Mouse (Mus musculus) adipocyte (in vitro differentiated cells): ENCODE results near the gene Hist1h2be.

ENCODE experiments used
- DNase-seq: peaks from one replicate; pipeline ENCODE4 v3.0.0-alpha.2; 2016; ENCODE audit warnings: low spot score

Hist1h2be gene

DNA sequence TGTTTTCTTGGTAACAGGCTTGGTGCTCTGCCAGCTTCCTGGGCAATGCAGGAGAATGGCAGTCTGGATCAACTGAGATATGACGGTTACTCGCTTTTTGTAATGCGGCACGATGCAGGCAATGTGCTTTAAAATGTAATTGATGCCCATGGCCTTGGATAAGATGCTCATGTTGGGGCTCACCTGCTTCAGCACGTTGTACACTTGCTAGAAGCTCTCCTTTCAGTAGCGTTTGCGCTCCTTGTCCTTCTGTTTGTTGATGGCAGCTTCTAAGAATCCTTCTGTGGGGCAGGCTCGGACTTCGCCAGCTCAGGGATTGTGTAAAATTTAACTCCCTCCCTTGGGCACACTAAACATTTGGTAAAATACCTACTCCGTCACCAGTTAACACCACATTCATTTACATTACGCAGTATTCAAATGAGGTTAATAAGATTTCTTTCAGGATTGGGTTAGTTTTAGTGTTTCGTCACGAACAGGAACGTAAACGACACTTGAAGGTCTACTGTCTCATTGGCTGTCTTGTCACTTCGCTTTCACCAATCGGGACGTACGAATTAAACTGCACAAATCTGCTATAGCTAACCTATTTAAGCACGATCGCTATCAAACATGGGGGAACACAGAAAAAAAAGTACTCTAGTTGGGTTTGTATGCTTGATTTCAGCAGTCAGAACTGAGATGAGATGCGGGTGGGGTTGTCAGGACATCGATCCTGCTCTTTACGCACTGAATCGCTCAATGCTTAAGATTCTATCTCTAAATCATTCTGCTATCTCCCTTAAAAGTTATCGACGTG lies at the start of gene Hist1h2be:
Hist1h2be (minus strand) TSS at position 392 of the 799 bp plus-strand sequence.
- peak; percentile 93 for DNase-seq

DNA sequence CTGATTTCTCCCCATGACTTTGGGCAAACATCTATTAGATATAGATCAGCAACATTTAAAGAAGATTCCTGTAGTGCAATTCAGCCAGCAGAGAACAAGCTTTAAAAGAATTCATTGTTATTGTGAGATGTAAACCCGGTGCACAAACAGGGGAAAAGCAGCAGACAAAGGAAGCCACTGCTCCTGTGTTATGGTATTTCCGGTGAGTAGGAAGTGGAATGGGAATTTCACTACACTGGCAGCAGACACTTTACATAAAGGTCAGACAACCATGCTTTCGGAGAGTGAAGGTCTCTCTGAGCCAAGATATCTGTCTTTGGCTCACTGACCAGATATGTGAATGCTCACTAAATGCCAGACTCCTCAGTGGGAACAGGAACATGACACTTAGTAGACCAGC lies 41.6 kb upstream of the Hist1h2be start:
- no peak for DNase-seq

GRCm38 (mm10) chr13:23659636-23660366 lies 38.9 kb upstream of the Hist1h2be start:
- no peak for DNase-seq

DNA sequence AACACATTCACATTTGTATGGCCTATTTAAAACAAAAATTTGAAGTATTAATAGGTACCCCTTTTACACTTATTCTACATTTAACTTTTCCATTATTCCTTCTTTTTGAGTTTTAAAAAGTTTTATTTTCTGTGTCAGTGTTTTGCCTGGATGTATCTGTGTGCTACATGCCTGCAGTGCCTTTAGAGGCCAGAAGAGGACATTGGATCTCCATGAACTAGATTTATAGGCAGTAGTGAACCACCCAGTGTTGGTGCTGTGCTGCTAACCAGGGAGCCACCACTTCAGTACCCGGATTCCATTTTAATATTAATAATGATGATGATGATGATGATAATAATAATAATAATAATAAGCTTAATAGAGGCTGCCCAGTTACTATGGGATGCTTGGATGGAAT lies 9.7 kb upstream of the Hist1h2be start:
- DNase-seq = peak; percentile 16

DNA sequence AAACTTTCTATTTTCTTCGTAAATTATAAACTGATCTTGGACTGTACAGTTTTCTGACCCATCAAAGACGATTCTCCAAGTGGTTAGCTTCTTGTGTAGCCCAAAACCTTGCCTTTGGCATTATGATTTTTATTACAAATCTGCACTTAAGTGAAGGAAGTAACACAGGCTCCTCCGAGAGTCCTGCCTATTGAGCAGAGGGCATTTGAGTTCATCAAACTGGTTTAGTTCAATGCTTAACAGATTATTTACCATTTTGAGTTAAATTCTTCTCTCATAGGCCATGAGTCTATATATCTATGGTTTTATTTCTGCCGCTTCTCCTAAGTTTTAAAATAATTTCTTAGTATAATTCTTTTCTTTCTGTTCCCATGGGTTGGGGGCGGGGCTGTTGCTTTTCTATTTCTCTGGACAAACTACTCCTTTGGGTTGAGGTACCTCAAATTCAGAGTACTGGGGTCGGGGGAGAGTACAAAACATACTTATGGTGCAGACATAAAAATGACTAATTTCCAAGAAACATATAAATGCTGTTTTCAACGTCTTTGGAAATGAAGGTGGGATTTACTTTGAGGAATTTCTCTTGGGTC lies 2.0 kb upstream of the Hist1h2be start:
- peak; percentile 54 for DNase-seq

- DNase-seq = peak; percentile 87
Measured at GRCm38 (mm10) chr13:23622175-23622671, 1.3 kb upstream of the Hist1h2be start, which contains the start of gene Hist1h1e. TSS of gene Hist1h1e (minus strand) at chr13:23622558.

DNA sequence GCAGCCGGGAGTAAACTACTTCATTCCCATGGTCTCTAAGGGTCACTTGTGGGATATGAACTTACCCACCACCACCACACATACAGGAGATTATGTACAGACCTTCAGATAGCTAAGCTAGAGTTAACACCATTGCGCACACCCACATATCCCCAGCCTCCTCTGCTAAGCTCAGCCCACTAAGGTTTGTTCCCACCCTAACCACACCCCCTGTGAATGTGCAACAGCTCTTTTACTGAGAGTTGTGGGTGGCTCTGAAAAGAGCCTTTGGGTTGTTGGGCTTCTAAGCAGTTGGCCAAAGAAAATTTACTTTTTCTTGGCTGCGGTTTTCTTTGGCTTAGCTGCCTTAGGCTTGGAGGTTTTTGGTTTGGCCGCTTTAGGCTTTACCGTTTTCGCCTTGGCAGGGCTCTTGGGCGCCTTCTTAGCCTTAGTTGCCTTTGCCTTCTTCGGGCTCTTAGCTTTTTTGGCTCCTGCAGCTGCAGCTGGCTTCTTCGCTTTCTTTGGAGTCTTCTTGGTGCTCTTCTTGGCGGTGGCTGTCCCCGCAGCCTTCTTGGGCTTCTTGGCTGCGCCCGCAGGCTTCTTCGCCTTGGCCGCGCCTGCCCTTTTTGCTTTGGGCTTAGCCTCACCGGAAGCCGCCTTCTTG lies 729 bp upstream of the Hist1h2be start:
- peak; percentile 85 for DNase-seq

DNA sequence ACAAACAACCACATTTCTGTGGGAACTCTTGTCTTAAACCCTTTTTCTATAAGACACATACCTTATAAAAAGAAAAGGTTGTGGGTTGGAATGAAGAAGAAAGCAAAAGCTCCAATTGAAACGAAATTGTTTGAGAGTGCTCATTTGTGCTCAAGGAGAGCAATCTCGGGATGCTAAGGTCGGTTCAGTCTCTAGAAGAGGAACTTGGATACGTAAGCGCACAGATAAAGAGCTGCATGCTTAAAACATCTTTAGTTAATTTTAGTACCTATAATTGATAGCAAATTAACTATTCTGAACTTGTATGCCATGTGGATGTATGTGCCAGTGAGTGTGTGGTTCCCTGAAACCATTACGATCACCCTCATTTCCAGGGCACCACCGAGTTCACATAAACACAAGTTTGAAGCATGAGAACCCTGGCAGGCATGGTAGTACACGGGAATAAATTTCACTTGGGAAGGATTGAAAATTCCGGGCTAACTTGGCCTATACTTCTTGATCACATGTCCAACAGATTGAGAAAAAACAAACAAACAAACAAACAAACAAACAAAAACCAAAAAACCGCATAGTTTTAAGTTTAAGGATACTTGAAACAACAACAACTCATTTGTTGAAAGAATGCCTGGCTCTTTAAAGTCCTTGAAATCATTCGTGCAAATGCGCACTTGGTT lies 730 bp downstream of the Hist1h2be start:
- no peak for DNase-seq

GRCm38 (mm10) chr13:23611638-23612037 lies 9.3 kb downstream of the Hist1h2be start:
- no peak for DNase-seq

DNA sequence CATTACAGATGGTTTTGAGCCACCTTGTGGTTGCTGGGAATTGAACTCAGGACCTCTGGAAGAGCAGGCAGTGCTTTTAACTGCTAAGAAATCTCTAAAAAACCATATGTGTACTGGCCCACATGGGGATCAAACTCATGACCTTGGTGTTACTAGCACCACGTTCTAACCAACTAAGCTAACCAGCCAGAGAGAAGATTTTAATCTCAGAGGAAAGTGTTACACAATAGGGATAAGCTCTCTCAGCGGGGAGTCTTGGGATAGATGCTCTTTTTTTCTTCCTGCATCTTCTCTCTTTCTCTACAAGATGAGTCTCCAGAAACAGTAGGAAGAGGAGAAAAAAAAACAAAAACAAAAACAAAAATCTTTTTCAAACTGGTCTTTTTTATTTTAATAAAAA lies 10.5 kb downstream of the Hist1h2be start:
- DNase-seq = no peak

DNA sequence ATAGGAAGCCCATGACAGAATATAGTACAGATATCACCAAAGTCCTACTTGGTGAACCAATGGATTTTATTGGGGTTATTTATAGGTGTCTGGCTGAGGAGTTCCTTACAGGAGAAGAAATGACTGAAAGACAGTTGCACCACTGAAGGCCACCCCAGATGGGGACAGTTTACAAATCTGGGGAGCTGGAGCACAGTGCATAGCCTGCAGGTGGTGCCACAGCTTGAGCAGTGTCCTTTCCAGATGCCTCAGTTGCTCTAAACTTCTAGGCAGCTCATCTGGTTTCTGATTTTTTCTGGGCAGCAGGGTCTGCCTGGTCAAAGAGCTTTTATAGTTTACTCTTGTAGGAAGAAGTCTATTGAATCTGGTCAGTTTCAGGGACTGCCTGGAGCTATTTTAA lies 11.1 kb downstream of the Hist1h2be start:
- DNase-seq = no peak

DNA sequence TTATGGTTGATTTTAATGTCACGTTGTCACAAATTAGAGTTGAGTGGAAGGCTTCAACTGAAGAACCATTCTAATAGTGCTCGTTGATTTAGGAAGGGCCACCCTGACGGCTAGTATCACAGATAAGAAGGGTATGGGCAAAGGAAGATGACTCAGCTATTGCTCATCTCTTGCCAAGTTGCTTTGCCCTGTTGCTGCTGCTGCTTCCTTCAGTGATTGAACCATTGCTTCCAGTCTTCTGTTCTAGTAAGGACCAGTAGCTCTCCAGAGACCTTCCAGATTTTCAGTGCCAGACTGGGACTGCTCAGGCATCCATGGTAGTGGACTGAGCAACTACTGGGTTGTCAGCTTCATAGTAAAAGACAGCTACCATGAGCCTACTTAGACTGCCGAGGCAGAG lies 11.7 kb downstream of the Hist1h2be start:
- DNase-seq = no peak

DNA sequence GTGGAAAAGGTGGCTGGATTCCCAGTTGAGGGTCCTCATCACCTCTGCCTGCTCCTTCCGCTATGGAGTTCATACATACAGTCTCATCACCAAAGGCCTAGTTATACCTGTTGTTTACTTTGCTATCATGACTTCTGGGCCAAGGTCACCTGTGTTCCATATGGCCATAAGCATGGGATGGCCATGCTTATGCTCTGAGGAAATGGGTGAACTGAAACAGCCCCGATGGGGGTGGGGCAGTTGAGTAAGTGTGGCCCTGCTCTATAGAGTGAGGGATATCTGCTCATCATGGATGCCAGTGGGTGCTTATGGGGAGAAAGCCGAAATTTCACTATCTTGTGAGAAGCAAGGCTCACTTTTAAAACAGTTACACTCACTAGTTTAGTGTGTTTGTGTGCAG lies 15.9 kb downstream of the Hist1h2be start:
- DNase-seq = no peak

DNA sequence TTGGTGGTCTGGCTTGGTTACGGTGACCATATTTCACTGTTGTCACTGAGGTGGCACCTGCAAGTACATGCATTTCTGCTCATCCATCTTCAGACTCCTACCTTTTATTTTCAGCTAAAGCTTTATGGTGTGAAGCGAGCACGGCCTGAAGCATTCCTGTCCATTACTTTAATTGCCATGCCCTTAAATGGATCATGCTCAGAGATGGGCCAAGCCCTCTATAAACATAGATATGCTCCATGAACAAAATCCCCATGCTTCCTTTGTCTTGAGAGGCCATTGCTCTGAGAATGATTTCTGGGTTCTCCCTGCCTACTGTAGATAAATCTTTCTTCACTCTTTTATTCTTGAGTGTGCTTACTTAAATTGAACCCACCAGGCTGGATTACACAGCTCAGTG lies 16.5 kb downstream of the Hist1h2be start:
- no peak for DNase-seq

- DNase-seq = no peak
Measured at GRCm38 (mm10) chr13:23603182-23603699, 17.7 kb downstream of the Hist1h2be start.

- DNase-seq = peak; percentile 89
Measured at GRCm38 (mm10) chr13:23597957-23598356, 23.0 kb downstream of the Hist1h2be start.

DNA sequence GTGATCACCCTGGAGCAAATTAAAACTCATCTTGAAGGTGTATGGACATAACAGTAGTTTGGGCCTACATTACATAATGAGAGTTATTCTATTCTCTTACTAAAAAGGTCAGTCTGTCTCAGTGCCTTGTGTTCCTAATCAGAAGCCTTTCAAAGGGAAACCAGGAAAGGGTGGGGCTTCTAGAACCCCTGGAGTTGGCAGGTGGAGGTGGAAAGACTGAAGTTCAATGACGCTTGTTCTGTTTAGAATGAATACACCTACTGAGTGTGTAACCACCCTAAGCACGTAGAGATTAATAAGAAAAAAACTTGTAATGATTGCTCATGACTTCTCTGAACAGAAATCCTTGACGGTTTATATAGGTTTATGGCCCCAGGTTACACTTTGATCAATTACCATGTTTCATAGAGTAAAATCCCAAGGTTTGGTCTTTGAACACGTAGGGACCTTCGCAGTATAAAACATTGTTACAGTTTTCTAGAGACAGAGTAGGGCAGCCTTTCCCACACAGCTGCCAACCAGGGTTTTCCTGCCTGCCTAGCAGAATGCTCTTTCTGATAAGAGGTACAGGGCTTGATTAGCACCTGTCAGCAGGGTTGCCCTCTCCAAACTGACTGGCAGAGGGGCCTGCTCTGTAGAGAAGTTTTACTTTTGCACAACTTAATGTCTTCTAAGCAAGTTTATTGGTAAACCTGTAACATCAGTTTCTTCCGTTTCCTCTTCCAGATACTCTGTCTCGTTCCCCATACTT lies 25.1 kb downstream of the Hist1h2be start:
- DNase-seq = no peak

DNA sequence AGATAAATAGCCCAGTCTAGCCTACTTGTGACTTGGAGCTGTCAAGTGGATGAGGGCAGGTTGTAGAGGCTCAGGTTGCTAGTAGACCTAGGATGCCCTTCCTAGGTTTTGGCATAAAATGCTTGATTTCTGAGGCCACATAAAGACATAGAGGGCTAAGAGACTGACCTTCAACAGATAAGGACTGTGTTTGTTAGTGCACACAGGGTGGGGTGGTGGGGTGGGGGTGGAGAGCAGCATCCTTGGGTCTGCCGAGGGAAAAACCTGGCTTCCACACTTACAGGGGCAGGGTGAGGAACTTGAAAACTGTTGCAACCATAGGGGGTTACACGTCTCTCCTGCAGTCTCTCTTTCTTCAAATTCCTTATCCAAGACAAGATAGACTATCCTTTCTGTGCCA lies 25.7 kb downstream of the Hist1h2be start:
- no peak for DNase-seq

GRCm38 (mm10) chr13:23593051-23593770 lies 27.7 kb downstream of the Hist1h2be start:
- DNase-seq = no peak

GRCm38 (mm10) chr13:23592614-23593013 lies 28.3 kb downstream of the Hist1h2be start:
- no peak for DNase-seq
